Mouse (Mus musculus) B cell, adult 67 days (primary cell): Measurements from ENCODE around the gene Ms4a10. TPM values are rescaled to one million over a fixed set of nuclear protein-coding genes. Genes with fewer than 3 reads are reported as not detected.

Source experiments
- total RNA-seq, 2 experiments: library from RNA; stranded (reverse); gene quantifications; 4 replicates each; pipeline ENCODE4 v1.2.4; 2023

The Ms4a10 gene
- total RNA-seq: not detected

DNA sequence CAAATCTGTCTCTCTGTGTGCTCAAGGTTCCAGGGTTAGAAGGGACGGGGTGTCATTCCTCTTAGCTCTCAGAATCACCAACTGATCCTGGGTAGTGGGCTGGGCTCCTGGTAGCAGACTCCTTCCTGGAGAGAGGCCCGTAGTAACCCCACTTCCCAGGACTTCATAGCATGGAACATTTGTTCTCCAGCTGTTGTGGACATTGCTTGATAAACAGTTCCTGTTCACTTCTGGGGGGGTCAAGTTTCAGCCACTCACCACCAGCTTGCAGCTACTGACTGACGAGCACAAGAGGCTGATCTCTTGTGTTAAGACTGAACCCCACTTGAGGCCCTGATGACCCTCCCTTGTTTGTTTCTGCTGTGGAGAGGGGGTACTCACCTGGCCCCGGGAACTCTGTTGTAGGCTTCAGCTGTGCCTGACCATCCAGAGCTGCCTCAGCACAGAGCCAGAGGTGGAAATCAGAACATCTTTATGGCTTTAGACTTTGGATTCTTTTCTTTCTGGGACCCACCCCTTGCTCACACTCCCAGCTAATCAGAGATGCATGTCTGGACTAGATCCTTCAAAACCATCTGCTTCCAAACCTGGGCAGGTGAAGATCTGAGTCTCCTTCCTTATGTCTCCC is at the start of gene Ms4a10:
Gene Ms4a10, minus strand, starts transcription at position 433 of the 628 bp plus-strand sequence.

DNA sequence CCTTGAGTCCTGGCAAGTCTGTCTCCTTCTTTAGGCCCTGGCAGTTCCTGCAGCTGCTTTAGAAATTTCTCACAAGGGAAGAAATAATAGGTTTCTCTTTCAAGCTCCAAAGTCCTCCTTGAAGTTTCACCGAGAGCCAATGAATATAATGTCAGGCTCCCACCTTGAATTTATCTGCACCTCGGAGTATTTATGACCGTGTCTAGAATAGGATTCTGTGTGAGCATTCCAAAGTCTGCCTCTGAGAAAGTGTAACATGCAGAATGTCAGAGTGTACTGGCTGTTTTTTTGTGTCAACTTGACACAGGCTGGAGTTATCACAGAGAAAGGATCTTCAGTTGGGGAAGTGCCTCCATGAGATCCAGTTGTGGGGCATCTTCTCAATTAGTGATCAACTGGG is 43.4 kb upstream of the Ms4a10 start, which contains the start of gene Ms4a18:
Gene Ms4a18, minus strand, starts transcription at position 141 of the 400 bp plus-strand sequence.

DNA sequence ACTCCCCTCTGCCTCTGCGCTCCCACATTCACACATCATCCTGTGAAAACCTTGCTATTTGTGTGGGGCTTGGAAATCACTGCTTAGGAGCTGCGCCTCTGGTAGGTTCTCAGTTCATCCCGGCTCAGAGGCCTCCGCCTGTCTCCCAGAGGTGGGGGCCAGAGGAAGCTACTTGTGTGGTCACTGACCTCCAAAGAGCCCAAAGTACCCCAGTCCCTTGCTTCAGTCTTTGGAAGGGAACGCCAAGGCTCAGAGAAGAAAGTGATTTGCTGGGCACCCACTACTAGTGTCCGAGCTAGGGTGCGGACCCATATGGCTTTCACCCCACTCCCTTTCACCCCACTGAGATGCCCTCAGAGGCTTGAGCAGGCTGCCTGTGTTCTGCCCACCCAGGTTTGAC is 18.7 kb upstream of the Ms4a10 start, which contains the start of gene Ms4a15:
Gene Ms4a15, minus strand, starts transcription at position 101 of the 400 bp plus-strand sequence.

DNA sequence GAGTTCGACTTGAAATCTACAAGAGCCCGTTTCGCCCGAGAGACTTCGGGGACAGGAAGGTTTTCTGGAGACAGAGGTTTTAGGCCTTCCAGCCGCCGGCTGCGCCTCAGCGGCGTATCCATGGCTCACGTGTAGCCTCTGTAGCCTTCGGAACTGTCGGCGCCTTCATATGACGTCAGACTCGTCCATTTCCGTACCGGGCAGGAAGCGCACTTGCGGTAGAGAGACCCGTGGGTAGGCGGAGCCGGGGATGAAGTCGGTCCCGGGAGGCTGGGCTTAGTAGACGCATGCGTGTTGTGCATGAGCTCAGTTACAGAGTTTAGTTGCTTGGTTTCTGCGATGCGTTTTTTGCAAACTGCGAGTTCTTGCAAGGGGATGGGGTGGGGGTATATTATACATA is 25.4 kb downstream of the Ms4a10 start, which contains the start of gene Ccdc86:
Gene Ccdc86, minus strand, starts transcription at position 155 of the 400 bp plus-strand sequence.

DNA sequence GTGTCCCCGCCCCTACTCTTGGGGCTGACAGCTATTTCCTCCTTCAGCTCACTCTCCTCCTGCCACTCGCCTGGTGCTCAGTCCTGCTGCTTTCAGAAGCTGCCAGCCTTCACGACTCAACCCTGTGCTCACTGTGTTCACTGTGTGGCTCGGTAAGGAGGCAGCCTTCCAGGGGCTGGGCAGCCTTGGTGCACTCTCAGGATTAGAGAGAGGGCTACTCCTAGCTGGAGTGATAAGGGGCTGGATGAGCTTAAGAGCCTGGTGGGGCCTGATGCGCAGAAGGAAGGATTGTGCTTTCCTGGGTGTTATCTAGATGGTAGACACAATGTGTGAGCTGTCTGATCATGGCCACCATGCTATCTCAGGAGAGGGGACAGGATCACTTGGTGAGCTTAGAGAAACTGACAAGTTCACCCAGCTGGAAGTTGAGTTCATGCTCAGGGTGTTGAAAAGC is 37.3 kb downstream of the Ms4a10 start, which contains the start of gene Ptgdr2:
Gene Ptgdr2, plus strand, starts transcription at position 51 of the 454 bp plus-strand sequence.

DNA sequence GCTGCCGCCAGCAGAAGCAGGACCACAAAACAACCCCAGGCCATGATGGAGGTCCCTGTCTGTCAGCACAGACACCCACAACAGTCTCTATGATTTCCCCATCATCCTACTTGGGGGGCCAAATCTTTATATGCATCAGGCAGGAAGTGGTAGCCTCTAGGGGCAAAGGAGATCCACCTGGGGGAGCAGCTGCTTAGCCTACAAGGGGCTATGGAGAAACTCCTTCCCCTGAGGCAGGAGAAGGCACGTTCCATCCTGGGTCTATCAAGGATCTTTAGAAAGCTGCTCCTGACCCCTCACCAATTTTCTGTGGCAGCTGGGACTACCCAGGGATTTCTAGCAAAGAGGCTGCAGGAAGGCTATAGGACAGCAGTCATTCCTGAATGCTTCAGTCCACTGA is 53.9 kb downstream of the Ms4a10 start, which contains the start of gene Zp1:
Gene Zp1, minus strand, starts transcription at position 101 of the 400 bp plus-strand sequence.

Other genes with a start within 250 kb of the Ms4a10 start
- gene Cd5, start 235.7 kb downstream of the Ms4a10 start, total RNA-seq: 1 to 10 TPM; 1.8 to 1.9 TPM
- 1 to 10 TPM in 1 of 2 experiments, not detected in 1; 1.2 TPM for gene Cd6, start 144.6 kb downstream of the Ms4a10 start, total RNA-seq
- 10 to 100 TPM; 27.5 to 29.0 TPM for gene Slc15a3, start 134.9 kb downstream of the Ms4a10 start, total RNA-seq
- gene Tmem132a, start 104.7 kb downstream of the Ms4a10 start, total RNA-seq: under 1 TPM in 1 of 2 experiments, not detected in 1; 0.65 TPM
- 10 to 100 TPM; 26.1 to 30.0 TPM for gene Tmem109, start 92.7 kb downstream of the Ms4a10 start, total RNA-seq
- gene Prpf19, start 79.4 kb downstream of the Ms4a10 start, total RNA-seq: 100 to 1,000 TPM; 122 to 135 TPM
- not detected for gene Zp1, start 54.0 kb downstream of the Ms4a10 start, total RNA-seq
- not detected for gene Ptgdr2, start 37.5 kb downstream of the Ms4a10 start, total RNA-seq
- gene Ccdc86, start 25.4 kb downstream of the Ms4a10 start, total RNA-seq: 10 to 100 TPM; 44.1 to 55.0 TPM
- gene Ms4a15, start 18.6 kb upstream of the Ms4a10 start, total RNA-seq: not detected
- not detected for gene Ms4a18, start 43.4 kb upstream of the Ms4a10 start, total RNA-seq
- gene Ms4a8a, start 106.4 kb upstream of the Ms4a10 start, total RNA-seq: not detected
- not detected for gene 1700017D01Rik, start 156.2 kb upstream of the Ms4a10 start, total RNA-seq
- not detected for gene 1700025F22Rik, start 190.7 kb upstream of the Ms4a10 start, total RNA-seq
- gene Ms4a13, start 222.1 kb upstream of the Ms4a10 start, total RNA-seq: not detected